Mouse (Mus musculus): ENCODE data around the gene Pias4.
"Not testable (repeated sequence)": the region's sequence is repeated elsewhere in the genome, so short reads cannot be mapped to it uniquely, and the experiment has no call there.

The Pias4 gene

DNA sequence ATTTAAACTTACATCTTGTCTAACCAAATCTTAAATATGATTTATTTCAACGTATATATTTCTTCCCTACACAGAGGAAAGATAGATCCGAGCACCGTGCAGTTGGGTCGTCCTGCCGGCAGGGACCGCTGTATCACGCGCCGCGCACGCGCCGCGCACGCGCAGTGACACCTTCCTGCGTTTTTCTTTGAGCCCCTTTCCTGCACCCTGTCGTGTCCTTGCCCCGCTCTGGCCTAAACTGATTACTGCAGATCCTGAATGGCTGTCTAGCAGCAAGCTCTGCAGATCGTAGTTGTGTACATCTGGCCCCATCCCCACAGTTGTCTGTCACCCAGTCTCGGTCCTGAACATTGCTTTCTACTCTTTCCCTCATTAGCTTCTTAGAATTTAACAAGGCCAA lies 5.4 kb upstream of the Pias4 start:
- peak in 1 of 2 experiments; percentile 67 for DNase-seq (ENCODE audit: low read depth in 1 of 2, low spot score in 2 of 2)

DNA sequence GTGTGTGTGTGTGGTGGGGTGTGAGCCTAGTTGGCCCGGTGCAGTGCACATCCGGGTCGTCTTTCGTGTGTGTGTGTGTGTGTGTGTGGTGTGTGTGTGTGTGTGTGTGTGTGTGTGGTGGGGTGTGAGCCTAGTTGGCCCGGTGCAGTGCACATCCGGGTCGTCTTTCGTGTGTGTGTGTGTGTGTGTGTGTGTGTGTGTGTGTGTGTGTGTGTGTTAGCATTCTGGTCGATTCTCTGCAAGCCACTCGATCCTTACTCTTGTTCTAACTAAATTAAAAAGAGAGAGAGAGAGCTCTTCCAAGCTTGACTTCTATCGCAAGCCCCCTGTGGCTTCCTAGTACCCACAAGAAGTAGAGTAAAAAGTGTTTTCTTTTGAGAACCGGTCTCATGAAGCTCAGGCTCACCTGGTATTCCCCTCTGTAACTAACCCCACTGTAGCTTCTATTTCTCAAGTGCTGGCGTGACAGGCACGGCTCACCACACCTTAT lies 1.7 kb upstream of the Pias4 start:
- DNase-seq (ENCODE audit: low read depth in 1 of 2, low spot score in 2 of 2), result not testable (repeated sequence)

DNA sequence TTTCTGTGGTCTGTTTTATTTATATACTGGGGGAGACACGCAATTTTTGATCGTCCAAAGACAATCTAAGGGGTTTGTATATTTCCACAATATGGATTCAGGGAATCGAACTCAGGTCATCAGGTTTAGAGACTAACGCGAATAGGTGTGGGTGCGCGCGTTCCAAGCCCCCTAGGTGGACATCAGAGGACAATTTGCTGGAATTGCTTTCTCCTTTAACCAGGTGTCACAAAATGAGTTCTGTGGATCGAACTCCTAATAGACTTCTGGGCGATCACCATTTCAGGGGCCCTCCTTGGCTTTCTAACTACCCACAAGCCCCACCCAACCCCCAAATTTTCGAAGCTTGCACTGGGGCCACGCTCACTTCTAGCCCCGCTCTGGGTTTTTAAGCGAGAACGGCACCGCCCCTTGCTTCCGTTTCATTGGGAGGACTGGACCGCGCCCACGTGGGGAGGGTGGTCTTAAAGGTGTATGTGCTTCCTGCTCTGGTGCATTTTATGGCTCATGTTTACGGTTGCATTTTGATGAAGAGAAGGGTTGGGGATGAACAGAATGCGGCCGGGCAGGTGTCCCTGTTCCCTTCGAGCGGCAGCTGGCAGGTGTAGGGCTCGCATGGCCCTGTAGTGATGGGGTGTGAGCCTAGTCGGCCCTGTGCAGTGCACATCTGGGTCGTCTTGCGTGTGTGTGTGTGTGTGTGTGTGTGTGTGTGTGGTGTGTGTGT lies 960 bp upstream of the Pias4 start:
- no peak for DNase-seq (ENCODE audit: low read depth in 1 of 2, low spot score in 2 of 2)

- no peak for DNase-seq (ENCODE audit: low read depth in 1 of 2, low spot score in 2 of 2)
Observed at GRCm38 (mm10) chr10:81168087-81168431, 336 bp upstream of the Pias4 start.

- no peak for DNase-seq (ENCODE audit: low read depth in 1 of 2, low spot score in 2 of 2)
Observed at GRCm38 (mm10) chr10:81165118-81165517, 2.6 kb downstream of the Pias4 start.

- DNase-seq (ENCODE audit: low read depth in 1 of 2, low spot score in 2 of 2), result no peak
Observed at GRCm38 (mm10) chr10:81162318-81162652, 5.4 kb downstream of the Pias4 start.

DNA sequence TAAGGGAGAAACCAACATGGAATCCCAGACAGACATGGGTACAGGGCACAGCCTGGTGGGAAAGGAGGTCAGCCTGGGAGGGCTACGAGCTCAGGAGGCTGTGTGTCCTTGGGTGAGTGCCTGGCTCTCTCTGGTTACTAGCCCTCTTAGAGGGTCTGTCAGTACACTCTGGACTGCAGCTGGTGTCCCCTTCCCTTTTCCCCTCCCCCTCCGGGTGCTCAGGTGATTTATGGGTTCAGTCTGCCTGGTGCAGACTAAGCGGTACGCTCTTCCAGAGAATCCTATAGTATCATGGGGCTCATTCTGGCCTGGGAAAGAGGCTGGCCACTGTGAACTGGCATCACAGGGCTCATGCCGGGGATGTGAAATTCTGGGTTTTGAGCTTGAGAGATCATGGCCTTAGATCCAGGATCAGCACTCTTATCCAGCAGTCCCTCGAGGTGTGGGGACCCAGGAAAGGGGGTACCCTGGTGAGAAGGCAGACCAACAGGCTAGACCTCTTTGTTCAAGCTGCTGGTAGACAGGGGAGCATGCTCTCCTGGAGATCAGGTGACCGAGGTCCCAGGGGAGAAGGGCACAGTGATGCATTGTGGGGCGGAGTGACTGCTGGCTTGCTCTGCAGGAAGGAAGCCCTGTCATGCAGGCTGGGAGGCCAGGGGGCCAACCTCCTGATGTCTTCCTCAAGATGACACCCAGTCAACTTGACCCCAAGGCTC lies 6.0 kb downstream of the Pias4 start:
- no peak for DNase-seq (ENCODE audit: low read depth in 1 of 2, low spot score in 2 of 2)

GRCm38 (mm10) chr10:81154736-81155135 lies 13.0 kb downstream of the Pias4 start:
- no peak for DNase-seq (ENCODE audit: low read depth in 1 of 2, low spot score in 2 of 2)

- no peak for DNase-seq (ENCODE audit: low read depth in 1 of 2, low spot score in 2 of 2)
Observed at GRCm38 (mm10) chr10:81154313-81154712, 13.4 kb downstream of the Pias4 start.

- no peak for DNase-seq (ENCODE audit: low read depth in 1 of 2, low spot score in 2 of 2)
Observed at GRCm38 (mm10) chr10:81152609-81153008, 15.1 kb downstream of the Pias4 start.

DNA sequence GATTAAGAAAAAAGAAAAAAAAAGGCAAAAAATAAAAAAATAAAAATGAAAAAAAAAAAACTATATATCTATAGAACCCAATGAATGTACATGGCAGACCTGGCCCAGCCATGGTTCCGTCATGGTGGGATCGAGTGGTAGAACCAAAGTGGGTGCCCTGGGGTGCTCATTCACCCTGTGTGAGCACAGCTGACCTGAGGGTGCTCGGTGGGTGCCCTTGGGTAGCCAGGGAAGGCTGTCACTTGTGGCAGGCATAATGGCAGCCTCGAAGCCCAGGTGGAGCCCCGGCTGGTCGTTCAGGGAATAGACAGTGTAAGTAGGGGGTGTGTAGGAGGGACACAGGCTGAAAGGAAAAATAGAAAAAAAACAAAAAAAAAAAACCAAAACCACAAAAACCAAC lies 16.5 kb downstream of the Pias4 start:
- no peak for DNase-seq (ENCODE audit: low read depth in 1 of 2, low spot score in 2 of 2)

- no peak for DNase-seq (ENCODE audit: low read depth in 1 of 2, low spot score in 2 of 2)
Observed at GRCm38 (mm10) chr10:81146296-81146695, 21.4 kb downstream of the Pias4 start.

GRCm38 (mm10) chr10:81145778-81146177 lies 21.9 kb downstream of the Pias4 start:
- DNase-seq (ENCODE audit: low read depth in 1 of 2, low spot score in 2 of 2), result no peak

- no peak for DNase-seq (ENCODE audit: low read depth in 1 of 2, low spot score in 2 of 2)
Observed at GRCm38 (mm10) chr10:81145307-81145706, 22.4 kb downstream of the Pias4 start.

- DNase-seq (ENCODE audit: low read depth in 1 of 2, low spot score in 2 of 2), result no peak
Observed at GRCm38 (mm10) chr10:81144667-81145066, 23.1 kb downstream of the Pias4 start.

DNA sequence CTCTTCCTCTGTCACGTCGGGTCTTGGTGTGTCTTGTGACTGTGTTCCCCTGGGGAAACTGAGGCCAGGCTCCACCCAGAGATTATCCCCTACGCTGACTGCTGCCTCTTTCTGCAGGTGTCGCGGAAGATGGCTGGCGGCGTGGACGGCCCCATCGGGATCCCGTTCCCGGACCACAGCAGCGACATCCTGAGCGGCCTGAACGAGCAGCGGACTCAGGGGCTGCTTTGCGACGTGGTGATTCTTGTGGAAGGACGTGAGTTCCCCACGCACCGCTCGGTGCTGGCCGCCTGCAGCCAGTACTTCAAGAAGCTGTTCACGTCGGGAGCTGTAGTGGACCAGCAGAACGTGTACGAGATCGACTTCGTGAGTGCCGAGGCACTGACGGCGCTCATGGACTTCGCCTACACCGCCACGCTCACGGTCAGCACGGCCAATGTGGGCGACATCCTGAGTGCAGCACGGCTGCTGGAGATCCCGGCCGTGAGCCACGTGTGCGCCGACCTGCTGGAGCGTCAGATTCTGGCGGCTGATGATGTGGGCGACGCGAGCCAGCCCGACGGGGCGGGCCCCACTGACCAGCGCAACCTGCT lies 23.8 kb downstream of the Pias4 start:
- DNase-seq (ENCODE audit: low read depth in 1 of 2, low spot score in 2 of 2), result no peak

DNA sequence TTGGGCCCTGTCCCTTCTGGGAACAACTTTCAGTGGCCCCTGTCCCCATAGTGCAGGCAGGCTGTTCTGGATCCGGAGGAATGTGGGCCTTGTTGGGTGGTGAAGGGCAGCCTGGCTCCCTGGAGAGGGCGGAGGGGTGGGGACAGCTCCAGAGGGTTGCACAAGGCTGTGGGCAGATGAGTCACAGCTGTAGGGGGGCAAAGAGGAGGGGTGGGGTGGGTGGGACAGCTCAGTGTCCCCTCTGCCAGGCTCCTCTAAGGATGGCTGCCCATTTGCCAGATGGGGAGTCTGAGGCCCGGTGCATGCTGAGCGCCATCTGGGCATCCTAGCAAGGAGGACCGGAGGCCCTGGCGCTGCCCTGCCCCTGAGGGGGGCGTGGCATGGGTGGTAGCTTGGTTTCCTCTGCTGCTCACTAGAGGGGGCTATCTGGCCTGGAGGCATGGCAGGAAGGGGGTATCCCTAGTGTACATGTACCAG lies 24.5 kb downstream of the Pias4 start:
- no peak for DNase-seq (ENCODE audit: low read depth in 1 of 2, low spot score in 2 of 2)

- DNase-seq (ENCODE audit: low read depth in 1 of 2, low spot score in 2 of 2), result no peak
Observed at GRCm38 (mm10) chr10:81142551-81142981, 25.2 kb downstream of the Pias4 start.

DNA sequence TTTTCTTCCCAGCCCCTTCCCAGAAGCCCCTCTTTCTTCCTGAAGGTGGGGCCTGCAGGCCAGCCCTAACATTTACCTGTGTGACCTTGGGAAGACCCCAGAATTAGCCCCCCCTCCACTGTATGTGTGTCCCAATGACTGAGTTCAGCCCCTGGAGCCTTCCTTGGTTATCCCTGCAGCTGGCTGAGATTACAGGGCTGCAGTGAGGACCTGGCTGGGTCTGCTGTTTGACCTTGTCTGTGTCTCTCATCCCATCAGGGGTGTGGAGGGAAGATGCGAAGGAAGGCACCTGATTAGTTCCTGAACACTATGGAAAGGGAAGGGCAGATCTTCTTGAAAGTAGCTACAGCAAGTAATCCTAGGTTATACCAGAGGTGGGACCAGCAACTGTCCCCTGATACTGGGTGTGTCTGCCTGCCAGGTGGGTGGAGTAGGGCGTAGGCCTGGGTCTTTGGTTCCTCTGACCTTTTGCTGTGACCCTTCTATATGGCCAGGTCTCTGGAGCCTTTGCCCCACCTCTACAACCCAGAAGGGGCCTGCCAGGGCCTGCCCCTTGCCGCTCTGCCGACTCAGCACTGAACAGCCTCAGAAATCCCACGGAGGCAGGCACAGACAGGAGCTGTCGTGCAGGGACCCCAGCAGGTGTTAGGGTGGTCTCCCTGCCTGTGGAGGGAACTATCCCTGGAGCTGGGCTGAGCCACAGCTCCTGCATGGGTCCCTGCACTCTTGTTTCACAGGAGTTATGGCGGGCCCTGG lies 26.1 kb downstream of the Pias4 start:
- no peak for DNase-seq (ENCODE audit: low read depth in 1 of 2, low spot score in 2 of 2)

GRCm38 (mm10) chr10:81140717-81141454 lies 26.8 kb downstream of the Pias4 start:
- no peak for DNase-seq (ENCODE audit: low read depth in 1 of 2, low spot score in 2 of 2)

- DNase-seq (ENCODE audit: low read depth in 1 of 2, low spot score in 2 of 2), result no peak
Observed at GRCm38 (mm10) chr10:81140005-81140404, 27.7 kb downstream of the Pias4 start.

All from monocyte, adult 2 months (primary cell).